In genomic region chr6:142345440-142346038, GRCm38 (mm10) we compare ENCODE assay signal across 7 mouse cellular contexts. TPM values are rescaled to one million over a fixed set of nuclear protein-coding genes. Genes with fewer than 3 reads are reported as not detected.
A peak's percentile ranks its signal among the peaks of the same experiment; 100 is the strongest.
DNase-seq lines count a peak whose midpoint lies in the region; ATAC-seq lines count a peak whose summit lies in the region.

Gene Pyroxd1 (plus strand): TSS chr6:142345654.

- H3K4me3 ChIP-seq in intestine, embryonic 16.5 days (ENCODE audit: low read length): peak within 1 kb of the TSS; percentile 80
- H3K4me3 ChIP-seq in midbrain, embryonic 11.5 days (ENCODE audit: low read depth, low read length): peak within 1 kb of the TSS; percentile 78

- H3K36me3 ChIP-seq in intestine, embryonic 16.5 days (ENCODE audit: control insufficient read depth, insufficient read depth, low read length): no peaks in the 10 kb centered on the region
- H3K36me3 ChIP-seq in midbrain, embryonic 11.5 days (ENCODE audit: control insufficient read depth, insufficient read depth, low read length): no peaks in the 10 kb centered on the region

- peak within 1 kb of the TSS; percentile 78 for H3K9ac ChIP-seq in intestine, embryonic 16.5 days (ENCODE audit: low read depth, low read length)
- peak within 1 kb of the TSS; percentile 71 for H3K9ac ChIP-seq in midbrain, embryonic 11.5 days (ENCODE audit: low read length)

- peak; percentile 98 for ATAC-seq in intestine, embryonic 16.5 days
- peak; percentile 94 for ATAC-seq in midbrain, embryonic 11.5 days (ENCODE audit: low FRiP score)

- H3K4me1 ChIP-seq in intestine, embryonic 16.5 days (ENCODE audit: control insufficient read depth, insufficient read depth, low read length): no peaks in the 10 kb centered on the region
- H3K4me1 ChIP-seq in midbrain, embryonic 11.5 days (ENCODE audit: control insufficient read depth, insufficient read depth, low read length): peaks cover 5% of the 10 kb centered on the region

- no peaks in the 10 kb centered on the region for H3K9me3 ChIP-seq in intestine, embryonic 16.5 days (ENCODE audit: control insufficient read depth, low read length)
- no peaks in the 10 kb centered on the region for H3K9me3 ChIP-seq in midbrain, embryonic 11.5 days (ENCODE audit: control insufficient read depth, low read length)

- H3K27me3 ChIP-seq in intestine, embryonic 16.5 days (replicated peaks; ENCODE audit: control insufficient read depth, insufficient read depth, low read length): no peaks in the 10 kb centered on the region
- no peaks in the 10 kb centered on the region for H3K27me3 ChIP-seq in midbrain, embryonic 11.5 days (ENCODE audit: control insufficient read depth, insufficient read depth, low read length)

- intact Hi-C loops in gastrocnemius, postnatal 36 days (cut with DNase I): loop anchor here (2.0 kb wide), 1 partner anchor 41 kb away; the partner anchor contains the start of genes Golt1b and Recql
- intact Hi-C loops in left cerebral cortex, postnatal 36 days (cut with DNase I): loop anchor here (5.0 kb wide), 1 partner anchor 42 kb away; the partner anchor contains the start of genes Golt1b and Recql

- under 1% methylated on average over 48 of the region's 48 CpGs for WGBS in intestine, embryonic 16.5 days
- under 1% methylated on average over 48 of the region's 48 CpGs for WGBS in midbrain, embryonic 11.5 days

- H3K27ac ChIP-seq in intestine, embryonic 16.5 days (ENCODE audit: low read length): peak within 1 kb of the TSS; percentile 84
- H3K27ac ChIP-seq in midbrain, embryonic 11.5 days (ENCODE audit: low read depth, low read length): peak within 1 kb of the TSS; percentile 48; the same call in 1 of the 2 replicates

- H3K4me2 ChIP-seq in intestine, embryonic 16.5 days (ENCODE audit: low read depth, low read length): peak within 1 kb of the TSS; percentile 59
- H3K4me2 ChIP-seq in midbrain, embryonic 11.5 days: peak within 1 kb of the TSS; percentile 57

- DNase-seq in adrenal gland, adult 2 months: peak; percentile 90
- DNase-seq in embryo, embryonic 11.5 days (ENCODE audit: low read depth, low spot score): peak; percentile 82
- peak; percentile 63 to 75 for DNase-seq in gastrocnemius, postnatal 36 days
- DNase-seq in left cerebral cortex, postnatal 36 days (ENCODE audit: low spot score in 2 of 2): peak; percentile 90 to 91
- peak; percentile 98 for DNase-seq in midbrain, embryonic 11.5 days (ENCODE audit: low spot score, missing footprints)
- DNase-seq in skeletal muscle tissue, adult 2 months (ENCODE audit: low read depth, low spot score): peak; percentile 84

RNA-seq across cellular contexts. Expression of gene Pyroxd1, which starts in this region (rescaled TPM):
- 10 to 100 TPM in 1 of 2 experiments, 1 to 10 TPM in 1; 7.7 to 12.3 TPM for total RNA-seq in adrenal gland, adult 2 months (2021)
- polyA plus RNA-seq in adrenal gland, adult 2 months (2012; rRNA removed): 2.7 and 3.5 TPM in 2 replicates
- total RNA-seq in gastrocnemius, postnatal 36 days (2021): 1 to 10 TPM; 8.0 to 8.3 TPM
- polyA plus RNA-seq in intestine, embryonic 16.5 days (2015; fragmentation: Nextera tagmentation; extraction: Ambion mirVana): 13.2 and 13.4 TPM in 2 replicates
- total RNA-seq in left cerebral cortex, postnatal 36 days (2021): 10 to 100 TPM; 11.6 to 13.2 TPM
- polyA plus RNA-seq in midbrain, embryonic 11.5 days (2014; fragmentation: Nextera tagmentation; extraction: Ambion mirVana): 24.6 and 25.3 TPM in 2 replicates

Comparison
In these comparisons a context has a peak if more than half of its experiments do, and no peak if none do; other contexts are left out.
1. Peak in every context shown above with its lines: DNase-seq, ATAC-seq, H3K4me3 ChIP-seq and H3K27ac ChIP-seq.